Mouse (Mus musculus) ovary, adult 18-20 months (tissue): ENCODE data around the gene Olfr1205.

Experiments used
- DNase-seq: peaks from one replicate; pipeline ENCODE4 v3.0.0; 2022; ENCODE audit warnings: low spot score, mixed read lengths

The Olfr1205 gene

GRCm38 (mm10) chr2:88829437-88829836 lies at the start of gene Olfr1205:
Olfr1205 (plus strand) TSS chr2:88829737.
- DNase-seq = no peak

GRCm38 (mm10) chr2:88792736-88793135 lies 36.8 kb upstream of the Olfr1205 start, which contains the start of gene Olfr1201:
Olfr1201 (plus strand) TSS chr2:88793036.
- no peak for DNase-seq

GRCm38 (mm10) chr2:88814196-88814595 lies 15.3 kb upstream of the Olfr1205 start, which contains the start of gene Olfr1202:
Olfr1202 (plus strand) TSS chr2:88814496.
- DNase-seq = no peak

- DNase-seq = no peak
These were observed 8.9 kb downstream of the Olfr1205 start for GRCm38 (mm10) chr2:88838477-88838876.

GRCm38 (mm10) chr2:88848992-88849391 lies 19.5 kb downstream of the Olfr1205 start, which contains the start of gene Olfr1204:
Olfr1204 (plus strand) TSS chr2:88849292.
- no peak for DNase-seq

- no peak for DNase-seq
These were observed 33.4 kb downstream of the Olfr1205 start, which contains the start of gene Olfr1206 for GRCm38 (mm10) chr2:88862931-88863330. Olfr1206 (plus strand) TSS chr2:88863231.
